In genomic region chr6:54070736-54071135, GRCm38 (mm10) we compare ENCODE assay signal across 8 mouse cellular contexts. TPM values are rescaled to one million over a fixed set of nuclear protein-coding genes. Genes with fewer than 3 reads are reported as not detected.
DNase-seq lines count a peak whose midpoint lies in the region; ATAC-seq and TF ChIP-seq lines count a peak whose summit lies in the region.

No protein-coding gene starts in this region.

- H3K4me2 ChIP-seq in hindbrain, postnatal 0 days (ENCODE audit: low read depth, low read length), result no peak overlapping the region
- no peak overlapping the region for H3K4me2 ChIP-seq in hindbrain, embryonic 12.5 days (replicated peaks)
- H3K4me2 ChIP-seq in liver, postnatal 0 days (ENCODE audit: low read depth, low read length), result peak overlapping the region; percentile 48
- no peak overlapping the region for H3K4me2 ChIP-seq in midbrain, postnatal 0 days (ENCODE audit: low read depth, low read length, poor library complexity, severe bottlenecking)

- no peak overlapping the region for H3K9ac ChIP-seq in hindbrain, postnatal 0 days (replicated peaks; ENCODE audit: low read length)
- no peak overlapping the region for H3K9ac ChIP-seq in hindbrain, embryonic 12.5 days
- H3K9ac ChIP-seq in liver, postnatal 0 days (replicated peaks), result no peak overlapping the region
- H3K9ac ChIP-seq in midbrain, postnatal 0 days (replicated peaks; ENCODE audit: low read length, poor library complexity, severe bottlenecking), result no peak overlapping the region

- DNase-seq in hindbrain, postnatal 0 days (ENCODE audit: low spot score), result peak; percentile 47
- peak; percentile 69 for DNase-seq in adrenal gland, postnatal 14 days
- peak; percentile 98 for DNase-seq in cerebellum, adult 9-11 months
- DNase-seq in liver, postnatal 0 days, result peak; percentile 65
- no peak for DNase-seq in embryonic facial prominence, embryonic 10.5 days (ENCODE audit: low spot score)
- DNase-seq in midbrain, postnatal 0 days (ENCODE audit: low spot score), result no peak
- DNase-seq in thymus, postnatal 0 days (ENCODE audit: low spot score), result no peak

- H3K4me3 ChIP-seq in hindbrain, postnatal 0 days (ENCODE audit: low read length), result no peak overlapping the region
- no peak overlapping the region for H3K4me3 ChIP-seq in hindbrain, embryonic 12.5 days
- no peak overlapping the region for H3K4me3 ChIP-seq in liver, postnatal 0 days (ENCODE audit: low read depth, low read length)
- H3K4me3 ChIP-seq in embryonic facial prominence, embryonic 10.5 days, result no peak overlapping the region
- H3K4me3 ChIP-seq in midbrain, postnatal 0 days (ENCODE audit: low read depth, low read length), result no peak overlapping the region

- no peaks in the 10 kb centered on the region for H3K36me3 ChIP-seq in hindbrain, postnatal 0 days (ENCODE audit: insufficient read depth, low read length)
- H3K36me3 ChIP-seq in hindbrain, embryonic 12.5 days, result no peaks in the 10 kb centered on the region
- H3K36me3 ChIP-seq in liver, postnatal 0 days (replicated peaks; ENCODE audit: insufficient read depth, low read length), result no peaks in the 10 kb centered on the region
- no peaks in the 10 kb centered on the region for H3K36me3 ChIP-seq in embryonic facial prominence, embryonic 10.5 days (replicated peaks)
- H3K36me3 ChIP-seq in midbrain, postnatal 0 days (ENCODE audit: insufficient read depth, low read length), result no peaks in the 10 kb centered on the region

- peaks cover 11% of the 10 kb centered on the region for H3K4me1 ChIP-seq in hindbrain, postnatal 0 days (ENCODE audit: insufficient read depth, low read length)
- H3K4me1 ChIP-seq in hindbrain, embryonic 12.5 days, result peaks cover 6% of the 10 kb centered on the region; the same call in 1 of the 2 replicates
- H3K4me1 ChIP-seq in liver, postnatal 0 days (ENCODE audit: insufficient read depth), result peaks cover 17% of the 10 kb centered on the region
- H3K4me1 ChIP-seq in embryonic facial prominence, embryonic 10.5 days, result peaks cover 17% of the 10 kb centered on the region
- no peaks in the 10 kb centered on the region for H3K4me1 ChIP-seq in midbrain, postnatal 0 days (ENCODE audit: insufficient read depth, low read length)

- H3K27ac ChIP-seq in hindbrain, postnatal 0 days, result no peak overlapping the region
- H3K27ac ChIP-seq in hindbrain, embryonic 12.5 days, result no peak overlapping the region
- H3K27ac ChIP-seq in liver, postnatal 0 days (ENCODE audit: low read depth), result peak overlapping the region; percentile 57
- H3K27ac ChIP-seq in embryonic facial prominence, embryonic 10.5 days (replicated peaks), result no peak overlapping the region
- H3K27ac ChIP-seq in midbrain, postnatal 0 days (ENCODE audit: low read depth, low read length), result no peak overlapping the region

- H3K9me3 ChIP-seq in hindbrain, postnatal 0 days (ENCODE audit: low read length), result no peaks in the 10 kb centered on the region
- no peaks in the 10 kb centered on the region for H3K9me3 ChIP-seq in hindbrain, embryonic 12.5 days (replicated peaks)
- no peaks in the 10 kb centered on the region for H3K9me3 ChIP-seq in liver, postnatal 0 days (ENCODE audit: low read length)
- no peaks in the 10 kb centered on the region for H3K9me3 ChIP-seq in embryonic facial prominence, embryonic 10.5 days
- H3K9me3 ChIP-seq in midbrain, postnatal 0 days (ENCODE audit: low read length), result no peaks in the 10 kb centered on the region

- no peak for TF ChIP-seq CTCF in hindbrain, postnatal 0 days (IDR thresholded peaks at IDR 0.05; ENCODE audit: low read depth)
- no peak for TF ChIP-seq CTCF in liver, postnatal 0 days (IDR thresholded peaks at IDR 0.05; ENCODE audit: low read depth)
- no peak for TF ChIP-seq CTCF in midbrain, postnatal 0 days (IDR thresholded peaks at IDR 0.05)

- ATAC-seq in hindbrain, postnatal 0 days, result no peak
- ATAC-seq in hindbrain, embryonic 12.5 days (ENCODE audit: low FRiP score), result no peak
- ATAC-seq in liver, postnatal 0 days, result peak; percentile 51; the same call in 1 of the 2 replicates
- no peak for ATAC-seq in midbrain, postnatal 0 days (ENCODE audit: low FRiP score)

- WGBS in hindbrain, postnatal 0 days, result 34% methylated on average over 6 of the region's 6 CpGs
- WGBS in hindbrain, embryonic 12.5 days, result 62% methylated on average over 6 of the region's 6 CpGs
- WGBS in liver, postnatal 0 days (ENCODE audit: insufficient replicate concordance), result 38% methylated on average over 6 of the region's 6 CpGs
- WGBS in embryonic facial prominence, embryonic 10.5 days, result 68% methylated on average over 6 of the region's 6 CpGs
- 74% methylated on average over 6 of the region's 6 CpGs for WGBS in midbrain, postnatal 0 days

- no peak for TF ChIP-seq EP300 in liver, postnatal 0 days (IDR thresholded peaks at IDR 0.05; ENCODE audit: low read depth)

- H3K27me3 ChIP-seq in hindbrain, postnatal 0 days (ENCODE audit: insufficient read depth, low read length), result no peaks in the 10 kb centered on the region
- no peaks in the 10 kb centered on the region for H3K27me3 ChIP-seq in hindbrain, embryonic 12.5 days
- no peaks in the 10 kb centered on the region for H3K27me3 ChIP-seq in liver, postnatal 0 days (ENCODE audit: insufficient read depth, low read length)
- no peaks in the 10 kb centered on the region for H3K27me3 ChIP-seq in embryonic facial prominence, embryonic 10.5 days (replicated peaks; ENCODE audit: low read depth, poor library complexity, severe bottlenecking)
- H3K27me3 ChIP-seq in midbrain, postnatal 0 days (ENCODE audit: insufficient read depth, low read length), result no peaks in the 10 kb centered on the region

RNA-seq across cellular contexts. Expression of gene Chn2, which starts 31.4 kb away (rescaled TPM):
- 35.4 and 43.8 TPM in 2 replicates for total RNA-seq in hindbrain, postnatal 0 days (2014; rRNA removed)
- polyA plus RNA-seq in hindbrain, postnatal 0 days (2015; fragmentation: Nextera tagmentation; extraction: Ambion mirVana), result 19.8 and 21.2 TPM in 2 replicates
- 20.3 and 24.0 TPM in 2 replicates for polyA plus RNA-seq in hindbrain, embryonic 12.5 days (2016; fragmentation: Nextera tagmentation; extraction: Ambion mirVana)
- total RNA-seq in adrenal gland, postnatal 14 days (2021), result 6.9 and 9.9 TPM in 2 replicates
- polyA plus RNA-seq in liver, postnatal 0 days (2015; fragmentation: Nextera tagmentation; extraction: Ambion mirVana), result 10.8 and 12.4 TPM in 2 replicates
- 10.7 and 11.3 TPM in 2 replicates for polyA plus RNA-seq in embryonic facial prominence, embryonic 10.5 days (2016; fragmentation: Nextera tagmentation; extraction: Ambion mirVana)
- 31.8 and 36.4 TPM in 2 replicates for total RNA-seq in midbrain, postnatal 0 days (2014; rRNA removed)
- 18.0 and 21.4 TPM in 2 replicates for polyA plus RNA-seq in midbrain, postnatal 0 days (2015; fragmentation: Nextera tagmentation; extraction: Ambion mirVana)
- polyA plus RNA-seq in thymus, postnatal 0 days (2015; fragmentation: Nextera tagmentation; extraction: Ambion mirVana), result 7.5 and 8.4 TPM in 2 replicates

Comparison
In these comparisons a context has a peak if more than half of its experiments do, and no peak if none do; other contexts are left out.
1. DNase-seq: peak in hindbrain, postnatal 0 days (single experiment), adrenal gland, postnatal 14 days (single experiment), cerebellum, adult 9-11 months (single experiment) and liver, postnatal 0 days (single experiment); none in embryonic facial prominence, embryonic 10.5 days (single experiment), midbrain, postnatal 0 days (single experiment) and thymus, postnatal 0 days (single experiment).